Mouse (Mus musculus) forebrain, postnatal 0 days (tissue): ENCODE results near the gene Scn2b. TPM values are rescaled to one million over a fixed set of nuclear protein-coding genes. Genes with fewer than 3 reads are reported as not detected.
A peak's percentile ranks its signal among the peaks of the same experiment; 100 is the strongest.

Source experiments
- ATAC-seq: fragments of 200-750 bp; cut with Nextera tagmentation; 2 replicates; pipeline ENCODE4 v1.8.0; 2017; ENCODE audit warnings: mild to moderate bottlenecking, moderate library complexity
- DNase-seq: peaks from one replicate; pipeline ENCODE4 v3.0.0-alpha.2; 2015
- H3K27ac ChIP-seq: fragments of 300-500 bp; sonication (generic); 2 replicates; pipeline ENCODE4 v1.5.1; 2014; ENCODE audit warnings: low read depth, mild to moderate bottlenecking, antibody characterized with exemption, low read length, moderate library complexity, mixed read lengths
- H3K27me3 ChIP-seq: fragments of 300-500 bp; sonication (generic); 2 replicates; pipeline ENCODE4 v1.6.1; 2014; ENCODE audit warnings: mild to moderate bottlenecking, low read length, mixed read lengths; ENCODE audit not compliant: insufficient read depth
- H3K36me3 ChIP-seq: fragments of 300-500 bp; sonication (generic); 2 replicates; pipeline ENCODE4 v1.6.1; 2014; ENCODE audit warnings: mild to moderate bottlenecking, moderate library complexity; ENCODE audit not compliant: insufficient read depth
- H3K4me1 ChIP-seq: fragments of 300-500 bp; sonication (generic); 2 replicates; pipeline ENCODE4 v1.6.1; 2014; ENCODE audit warnings: antibody characterized with exemption; ENCODE audit not compliant: insufficient read depth
- H3K4me2 ChIP-seq: fragments of 300-500 bp; sonication (generic); 2 replicates; pipeline ENCODE4 v1.6.1; 2014; ENCODE audit warnings: low read depth, mild to moderate bottlenecking, moderate library complexity
- H3K4me3 ChIP-seq: fragments of 300-500 bp; sonication (generic); 2 replicates; pipeline ENCODE4 v1.5.1; 2014; ENCODE audit warnings: low read depth, low read length, mixed read lengths
- H3K9ac ChIP-seq: fragments of 300-500 bp; sonication (generic); 2 replicates; pipeline ENCODE4 v1.6.1; 2014; ENCODE audit warnings: mild to moderate bottlenecking
- H3K9me3 ChIP-seq: fragments of 300-500 bp; sonication (generic); 2 replicates; pipeline ENCODE4 v1.6.1; 2016; ENCODE audit warnings: low read length
- CTCF ChIP-seq: sonication (generic); IDR thresholded peaks from 2 replicates; pipeline ENCODE4 v1.5.1; 2016; ENCODE audit warnings: antibody characterized with exemption, control low read depth, low read depth
- WGBS: fragments of 180-500 bp; shearing (Covaris S2); extraction: QIAGEN DNeasy Blood & Tissue Kit; methylation state at CpG from one replicate; pipeline ENCODE4 v1.1.7; 2014; 5-methylcytosine and 5-hydroxymethylcytosine counted together
- polyA plus RNA-seq: library from polyadenylated mRNA; unstranded; fragments of >200 nt; fragmentation: Nextera tagmentation; extraction: Ambion mirVana; gene quantifications from 2 replicates; pipeline ENCODE4 v1.2.1, GENCODE M21; 2015
- total RNA-seq: library from RNA; depleted of rRNA; stranded (reverse); fragments of >200 nt; gene quantifications from 2 replicates; pipeline ENCODE4 v1.2.3, GENCODE M21; 2014; rRNA removed

Gene Scn2b
- total RNA-seq (8.6 and 11.5 TPM in 2 replicates), polyA plus RNA-seq (3.6 and 5.4 TPM in 2 replicates)

DNA sequence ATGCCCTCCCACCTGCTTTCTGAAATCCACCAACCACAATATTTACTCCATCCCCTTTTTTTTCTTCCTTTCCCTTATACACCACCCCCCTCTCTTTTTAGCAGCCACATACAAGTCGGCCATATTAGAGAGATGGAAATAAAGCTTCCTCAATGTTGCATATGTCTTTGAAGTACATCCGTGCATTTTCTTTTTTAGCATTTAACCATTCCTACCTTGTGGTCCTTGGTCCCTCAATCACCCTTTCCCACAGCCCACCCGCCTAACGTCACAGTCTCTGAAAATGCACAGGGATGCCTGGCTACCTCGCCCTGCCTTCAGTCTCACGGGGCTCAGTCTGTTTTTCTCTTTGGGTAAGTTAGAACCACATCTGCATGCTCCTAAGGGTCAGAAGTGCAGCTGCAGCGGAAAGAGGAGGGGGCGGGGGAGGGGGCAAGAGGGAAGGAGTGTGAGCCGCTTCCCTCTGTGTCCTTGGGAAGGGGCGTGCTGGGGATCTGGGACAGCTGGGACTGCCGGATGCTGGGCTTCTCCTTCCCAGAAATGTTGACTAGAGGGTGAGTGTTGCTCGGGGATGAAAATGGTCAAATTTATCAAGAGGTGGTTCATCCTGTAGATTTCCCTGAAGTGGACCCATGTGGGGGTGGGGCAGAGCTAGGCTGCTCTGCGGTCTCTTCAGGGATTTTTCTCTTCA, at the start of gene Scn2b:
Scn2b (plus strand) TSS at position 42 of the 691 bp plus-strand sequence.
- H3K9me3 ChIP-seq, result no peaks in the 10 kb centered on the region
- under 1% methylated on average over 13 of the region's 13 CpGs for WGBS

GRCm38 (mm10) chr9:45071800-45072199, 45.8 kb upstream of the Scn2b start:
- H3K4me2 ChIP-seq, result no peak overlapping the region
- H3K9ac ChIP-seq, result no peak overlapping the region
- H3K36me3 ChIP-seq, result no peaks in the 10 kb centered on the region
- WGBS, result 53% methylated on average over 3 of the region's 3 CpGs
- ATAC-seq, result no peak
- no peak overlapping the region for H3K4me3 ChIP-seq
- no peak for DNase-seq
- H3K27ac ChIP-seq, result no peak overlapping the region
- H3K4me1 ChIP-seq, result no peaks in the 10 kb centered on the region
- H3K9me3 ChIP-seq, result no peaks in the 10 kb centered on the region
- H3K27me3 ChIP-seq, result no peaks in the 10 kb centered on the region
- no peak for TF ChIP-seq CTCF

More for the DNA sequence above, at the start of gene Scn2b:
- peak within 1 kb of the TSS; percentile 92 for H3K27ac ChIP-seq
- peak within 1 kb of the TSS; percentile 87 for H3K9ac ChIP-seq
- peak within 1 kb of the TSS; percentile 76 for H3K4me2 ChIP-seq
- DNase-seq (peak; percentile 62), ATAC-seq (peak; percentile 82)
- peaks cover 18% of the 10 kb centered on the region for H3K4me1 ChIP-seq
- H3K4me3 ChIP-seq, result peak within 1 kb of the TSS; percentile 72
- H3K27me3 ChIP-seq, result no peaks in the 10 kb centered on the region
- no peak for TF ChIP-seq CTCF
- H3K36me3 ChIP-seq, result no peaks in the 10 kb centered on the region

- Histone ChIP-seq H3K36me3 (no peaks in the 10 kb centered on the region), H3K27me3 (no peaks in the 10 kb centered on the region), H3K4me1 (no peaks in the 10 kb centered on the region), H3K4me3 (no peak overlapping the region), H3K9ac (no peak overlapping the region), H3K27ac (no peak overlapping the region), H3K4me2 (no peak overlapping the region), H3K9me3 (no peaks in the 10 kb centered on the region)
- no peak for ATAC-seq
- TF ChIP-seq CTCF, result no peak
- WGBS, result 68% methylated on average over 3 of the region's 3 CpGs
- DNase-seq, result no peak
These were observed 39.7 kb upstream of the Scn2b start for GRCm38 (mm10) chr9:45077859-45078258.

GRCm38 (mm10) chr9:45079011-45079410, 38.6 kb upstream of the Scn2b start, which contains the start of gene Jaml:
Jaml (plus strand) TSS chr9:45079183.
- 86% methylated on average over 5 of the region's 5 CpGs for WGBS

DNA sequence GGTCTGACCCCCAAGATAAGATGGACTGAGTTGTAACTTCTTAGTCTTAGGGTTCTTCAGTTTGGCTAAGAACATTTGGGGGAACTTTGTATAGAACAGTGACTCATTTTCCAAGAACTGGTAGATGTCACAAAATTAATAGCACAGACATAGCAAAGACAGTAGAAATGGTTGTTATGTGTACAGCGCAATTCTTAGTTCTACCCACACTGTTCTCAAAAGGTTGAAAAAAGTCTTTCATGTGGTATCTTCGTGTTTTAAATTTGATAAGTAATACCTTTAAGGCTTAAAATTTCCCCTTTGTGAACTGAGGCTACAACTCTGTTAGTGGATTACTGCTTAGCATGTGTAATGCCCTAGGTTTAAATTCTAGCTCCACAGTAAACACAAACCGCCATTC, 34.5 kb upstream of the Scn2b start:
- ATAC-seq (no peak), DNase-seq (no peak)
- Histone ChIP-seq H3K4me1 (no peaks in the 10 kb centered on the region), H3K9me3 (no peaks in the 10 kb centered on the region), H3K36me3 (no peaks in the 10 kb centered on the region), H3K4me3 (no peak overlapping the region), H3K9ac (no peak overlapping the region), H3K27me3 (no peaks in the 10 kb centered on the region), H3K4me2 (no peak overlapping the region), H3K27ac (no peak overlapping the region)
- no peak for TF ChIP-seq CTCF
- 83% methylated on average over 3 of the region's 3 CpGs for whole genome bisulfite sequencing

More at GRCm38 (mm10) chr9:45079011-45079410, 38.6 kb upstream of the Scn2b start, which contains the start of gene Jaml:
- H3K4me3 ChIP-seq, result no peak within 1 kb of the TSS
- DNase-seq (no peak), ATAC-seq (no peak)
- no peaks in the 10 kb centered on the region for H3K27me3 ChIP-seq
- H3K9ac ChIP-seq, result no peak within 1 kb of the TSS
- no peak for TF ChIP-seq CTCF
- H3K9me3 ChIP-seq, result no peaks in the 10 kb centered on the region
- H3K4me2 ChIP-seq, result no peak within 1 kb of the TSS
- H3K4me1 ChIP-seq, result no peaks in the 10 kb centered on the region
- no peak within 1 kb of the TSS for H3K27ac ChIP-seq
- no peaks in the 10 kb centered on the region for H3K36me3 ChIP-seq

DNA sequence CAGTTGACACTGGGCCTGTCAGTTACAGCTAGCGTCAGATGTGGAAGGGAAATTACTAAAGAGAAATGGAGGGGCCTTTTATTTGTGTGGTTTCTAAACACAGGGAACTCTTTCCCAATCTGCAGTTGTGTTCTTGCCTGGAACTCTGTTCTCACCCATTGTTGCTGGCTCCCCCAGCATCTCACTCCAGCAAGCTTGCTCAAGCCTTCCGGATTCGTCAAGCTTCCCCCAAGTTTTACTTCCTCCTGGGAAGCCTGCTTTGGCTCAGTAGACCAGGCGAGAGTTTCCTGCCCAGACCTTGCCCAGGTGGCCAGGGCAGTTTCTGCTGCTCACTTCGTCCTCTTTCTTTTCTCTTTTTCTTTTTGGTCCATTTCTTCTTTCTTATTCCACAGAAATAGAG, 33.0 kb upstream of the Scn2b start:
- TF ChIP-seq CTCF, result no peak
- Histone ChIP-seq H3K9me3 (no peaks in the 10 kb centered on the region), H3K4me2 (no peak overlapping the region), H3K27me3 (no peaks in the 10 kb centered on the region), H3K9ac (no peak overlapping the region), H3K4me3 (no peak overlapping the region), H3K4me1 (no peaks in the 10 kb centered on the region), H3K36me3 (no peaks in the 10 kb centered on the region), H3K27ac (no peak overlapping the region)
- DNase-seq (no peak), ATAC-seq (no peak)
- 78% methylated on average over 5 of the region's 5 CpGs for WGBS
